Mouse (Mus musculus): ENCODE measurements around the gene Wdr27. TPM values are rescaled to one million over a fixed set of nuclear protein-coding genes. Genes with fewer than 3 reads are reported as not detected.
A peak's percentile ranks its signal among the peaks of the same experiment; 100 is the strongest.
"Not testable (repeated sequence)": the region's sequence is repeated elsewhere in the genome, so short reads cannot be mapped to it uniquely, and the experiment has no call there.

Gene Wdr27
- polyA plus RNA-seq, 1 experiment from 2014 or later, result 8.3 TPM

- Histone ChIP-seq H3K36me3 (ENCODE audit: control insufficient read depth, insufficient read depth, low read length) (peaks cover 6% of the 10 kb centered on the region; the same call in 1 of the 2 replicates), H3K9ac (ENCODE audit: low read depth, low read length) (peak overlapping the region; percentile 83), H3K4me2 (replicated peaks; ENCODE audit: low read depth, low read length) (peak overlapping the region; percentile 69), H3K4me3 (ENCODE audit: low read length) (peak overlapping the region; percentile 53), H3K27ac (ENCODE audit: low read depth, low read length) (no peak overlapping the region), H3K27me3 (ENCODE audit: control insufficient read depth, insufficient read depth, low read length) (no peaks in the 10 kb centered on the region), H3K4me1 (ENCODE audit: control insufficient read depth, insufficient read depth, low read length) (peaks cover 7% of the 10 kb centered on the region; the same call in 1 of the 2 replicates), H3K9me3 (ENCODE audit: control insufficient read depth, low read length) (no peaks in the 10 kb centered on the region)
- WGBS, result under 1% methylated on average over 20 of the region's 23 CpGs
- ATAC-seq (ENCODE audit: low FRiP score, low TSS enrichment), result peak; percentile 8; the same call in 1 of the 2 replicates
Measured at GRCm38 (mm10) chr17:14960520-14960919, 17.6 kb upstream of the Wdr27 start.

DNA sequence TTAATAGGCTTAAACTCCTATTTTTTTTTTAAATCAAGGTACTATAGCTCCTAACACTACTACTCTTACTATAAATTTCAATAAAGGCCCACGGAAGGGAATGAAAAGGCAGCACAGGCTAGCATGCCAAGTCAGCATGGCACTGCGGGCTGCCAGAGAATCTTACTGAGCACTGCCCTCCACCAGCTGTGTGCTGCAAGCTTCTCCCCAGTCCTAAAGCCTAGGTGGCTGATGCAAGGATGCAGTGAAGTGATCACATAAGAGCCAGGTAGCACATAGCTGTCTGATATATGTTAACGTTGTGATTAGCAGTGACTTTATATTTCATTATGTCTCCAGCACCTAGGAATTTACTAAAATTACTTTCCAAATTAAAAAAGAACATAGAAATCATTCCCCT, 17.0 kb upstream of the Wdr27 start:
- ATAC-seq (ENCODE audit: low FRiP score, low TSS enrichment), result no peak
- peaks cover 6% of the 10 kb centered on the region; the same call in 1 of the 2 replicates for H3K36me3 ChIP-seq (ENCODE audit: control insufficient read depth, insufficient read depth, low read length)
- H3K27me3 ChIP-seq (ENCODE audit: control insufficient read depth, insufficient read depth, low read length), result no peaks in the 10 kb centered on the region
- H3K4me2 ChIP-seq (replicated peaks; ENCODE audit: low read depth, low read length), result peak overlapping the region; percentile 69
- WGBS, result 29% methylated on average over 3 of the region's 3 CpGs
- H3K27ac ChIP-seq (ENCODE audit: low read depth, low read length), result no peak overlapping the region
- peak overlapping the region; percentile 53 for H3K4me3 ChIP-seq (ENCODE audit: low read length)
- no peaks in the 10 kb centered on the region for H3K9me3 ChIP-seq (ENCODE audit: control insufficient read depth, low read length)
- H3K4me1 ChIP-seq (ENCODE audit: control insufficient read depth, insufficient read depth, low read length), result peaks cover 7% of the 10 kb centered on the region; the same call in 1 of the 2 replicates
- peak overlapping the region; percentile 53; the same call in 1 of the 2 replicates for H3K9ac ChIP-seq (ENCODE audit: low read depth, low read length)

DNA sequence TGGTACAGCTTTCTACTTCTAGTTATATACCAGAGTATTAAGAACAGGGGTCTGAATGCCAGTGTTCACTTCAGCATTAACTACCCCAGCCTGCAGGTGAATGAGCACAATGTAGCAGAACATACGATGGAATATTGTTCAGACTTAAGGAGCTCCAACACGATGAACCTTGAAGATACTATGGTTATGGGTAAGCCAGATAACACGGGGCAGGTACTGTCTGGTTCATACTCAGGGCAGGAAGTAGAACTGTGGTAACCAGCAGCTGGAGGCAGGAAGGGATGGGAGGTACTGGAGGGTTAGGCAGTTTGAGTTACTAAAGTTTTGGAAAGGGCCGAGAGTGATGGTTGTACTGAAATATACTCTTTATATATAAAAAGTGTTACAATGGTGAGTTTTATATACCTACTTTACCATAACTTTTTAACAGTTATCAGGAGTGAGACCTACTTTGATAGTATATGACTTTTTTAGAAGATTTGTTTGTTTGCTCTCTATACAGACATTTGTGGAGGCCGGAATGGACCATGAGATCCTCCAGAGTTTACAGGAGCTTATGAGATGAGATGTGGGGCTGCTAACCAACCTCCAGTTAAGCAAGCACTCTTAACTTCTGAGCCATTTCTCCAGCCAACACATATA, 15.8 kb upstream of the Wdr27 start:
- H3K27me3 ChIP-seq (ENCODE audit: control insufficient read depth, insufficient read depth, low read length), result no peaks in the 10 kb centered on the region
- no peak overlapping the region for H3K4me3 ChIP-seq (ENCODE audit: low read length)
- no peak overlapping the region for H3K4me2 ChIP-seq (replicated peaks; ENCODE audit: low read depth, low read length)
- peaks cover 7% of the 10 kb centered on the region; the same call in 1 of the 2 replicates for H3K4me1 ChIP-seq (ENCODE audit: control insufficient read depth, insufficient read depth, low read length)
- no peak overlapping the region for H3K9ac ChIP-seq (ENCODE audit: low read depth, low read length)
- WGBS, result 91% methylated on average over 5 of the region's 5 CpGs
- H3K36me3 ChIP-seq (ENCODE audit: control insufficient read depth, insufficient read depth, low read length), result peaks cover 17% of the 10 kb centered on the region; the same call in 1 of the 2 replicates
- no peak overlapping the region for H3K27ac ChIP-seq (ENCODE audit: low read depth, low read length)
- ATAC-seq (ENCODE audit: low FRiP score, low TSS enrichment), result no peak
- no peaks in the 10 kb centered on the region for H3K9me3 ChIP-seq (ENCODE audit: control insufficient read depth, low read length)

DNA sequence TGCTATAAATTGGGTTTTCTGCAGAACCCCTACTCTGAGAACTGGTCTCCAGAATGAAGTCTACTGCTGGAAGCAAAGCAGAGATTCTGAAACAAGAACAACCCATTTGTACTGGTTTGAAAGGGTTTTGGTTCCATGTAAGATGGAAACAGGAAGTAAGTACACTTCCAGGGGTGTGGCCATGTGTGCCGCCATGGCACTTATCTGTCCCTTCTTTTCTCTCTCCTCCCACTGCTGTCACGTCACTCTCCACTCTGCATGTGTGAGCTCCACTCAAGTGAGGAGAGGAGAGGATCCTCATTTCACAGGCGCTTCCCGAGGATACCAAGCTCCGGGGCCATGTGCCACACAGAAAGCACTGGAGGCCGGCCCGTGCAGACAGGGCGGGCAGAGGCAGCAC, 10.5 kb upstream of the Wdr27 start:
- no peak for ATAC-seq (ENCODE audit: low FRiP score, low TSS enrichment)
- 84% methylated on average over 8 of the region's 8 CpGs for WGBS
- Histone ChIP-seq H3K27me3 (ENCODE audit: control insufficient read depth, insufficient read depth, low read length) (no peaks in the 10 kb centered on the region), H3K4me1 (ENCODE audit: control insufficient read depth, insufficient read depth, low read length) (no peaks in the 10 kb centered on the region), H3K9ac (ENCODE audit: low read depth, low read length) (no peak overlapping the region), H3K4me3 (ENCODE audit: low read length) (no peak overlapping the region), H3K36me3 (ENCODE audit: control insufficient read depth, insufficient read depth, low read length) (peaks cover 60% of the 10 kb centered on the region), H3K9me3 (ENCODE audit: control insufficient read depth, low read length) (no peaks in the 10 kb centered on the region), H3K27ac (ENCODE audit: low read depth, low read length) (no peak overlapping the region), H3K4me2 (replicated peaks; ENCODE audit: low read depth, low read length) (no peak overlapping the region)

DNA sequence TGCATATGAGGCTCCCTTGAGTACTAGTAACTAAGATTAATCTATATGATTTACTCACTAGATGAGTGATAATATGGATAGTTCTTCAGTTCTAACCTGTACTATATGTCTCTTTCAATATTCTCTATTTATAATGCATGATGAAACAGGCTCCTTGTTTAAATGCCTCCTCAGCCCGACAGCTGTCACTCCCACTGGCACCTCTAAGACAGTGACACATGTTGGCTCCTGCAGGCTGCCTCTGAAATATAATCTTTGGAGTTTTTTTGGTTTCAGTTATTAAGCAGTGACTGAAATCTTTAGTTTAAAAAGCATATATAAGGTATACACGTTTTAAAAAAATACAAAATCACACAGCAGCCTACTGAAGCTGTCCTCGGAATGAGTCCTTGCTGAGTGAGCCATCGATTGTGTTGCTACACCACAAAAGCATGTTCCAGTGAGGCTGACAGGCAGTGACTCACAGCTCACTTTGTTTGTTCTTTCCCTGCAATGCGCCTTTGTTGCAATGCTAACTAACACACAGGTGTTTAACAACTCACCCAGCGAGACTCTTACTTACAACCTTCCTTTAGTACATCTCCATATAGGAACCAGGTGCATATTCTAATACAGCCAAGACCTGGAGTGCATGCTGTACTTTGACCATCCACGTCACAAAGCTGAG, 6.3 kb upstream of the Wdr27 start:
- 87% methylated on average over 7 of the region's 7 CpGs for WGBS
- no peaks in the 10 kb centered on the region for H3K27me3 ChIP-seq (ENCODE audit: control insufficient read depth, insufficient read depth, low read length)
- ATAC-seq (ENCODE audit: low FRiP score, low TSS enrichment), result no peak

DNA sequence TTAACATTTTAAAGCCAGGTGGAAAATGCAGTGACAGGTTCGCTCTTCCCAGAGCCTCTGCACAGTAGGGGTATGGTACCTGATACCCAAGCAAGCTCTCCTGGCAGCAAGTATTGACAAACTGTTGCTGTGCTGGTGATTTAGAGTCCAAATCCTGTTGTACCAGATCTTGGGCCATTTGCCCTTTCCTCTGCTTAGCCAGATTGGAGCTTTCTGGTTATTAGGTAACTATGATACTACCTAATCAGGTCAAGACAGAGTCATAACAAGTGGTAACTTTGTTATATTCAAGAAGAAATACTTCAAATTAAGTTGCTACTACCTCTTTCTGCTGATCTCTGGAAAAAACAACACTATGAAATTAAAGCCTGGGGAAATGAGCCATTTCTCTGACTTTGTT, 1.6 kb upstream of the Wdr27 start:
- no peak overlapping the region for H3K4me2 ChIP-seq (replicated peaks; ENCODE audit: low read depth, low read length)
- WGBS, result 87% methylated on average over 1 of the region's 1 CpGs
- H3K4me3 ChIP-seq (ENCODE audit: low read length), result no peak overlapping the region; the same call in 1 of the 2 replicates

More for the DNA sequence above, 6.3 kb upstream of the Wdr27 start:
- Histone ChIP-seq H3K4me1 (ENCODE audit: control insufficient read depth, insufficient read depth, low read length) (peaks cover 4% of the 10 kb centered on the region; the same call in 1 of the 2 replicates), H3K4me3 (ENCODE audit: low read length) (no peak overlapping the region), H3K9ac (ENCODE audit: low read depth, low read length) (no peak overlapping the region), H3K9me3 (ENCODE audit: control insufficient read depth, low read length) (no peaks in the 10 kb centered on the region), H3K27ac (ENCODE audit: low read depth, low read length) (no peak overlapping the region), H3K4me2 (replicated peaks; ENCODE audit: low read depth, low read length) (no peak overlapping the region), H3K36me3 (ENCODE audit: control insufficient read depth, insufficient read depth, low read length) (peaks cover 83% of the 10 kb centered on the region)

GRCm38 (mm10) chr17:14943729-14944059, 736 bp upstream of the Wdr27 start:
- Histone ChIP-seq H3K4me2 (replicated peaks; ENCODE audit: low read depth, low read length) (peak overlapping the region; percentile 77), H3K4me1 (ENCODE audit: control insufficient read depth, insufficient read depth, low read length) (peaks cover 12% of the 10 kb centered on the region; the same call in 1 of the 2 replicates), H3K27me3 (ENCODE audit: control insufficient read depth, insufficient read depth, low read length) (no peaks in the 10 kb centered on the region), H3K9ac (ENCODE audit: low read depth, low read length) (peak overlapping the region; percentile 76), H3K9me3 (ENCODE audit: control insufficient read depth, low read length) (no peaks in the 10 kb centered on the region), H3K27ac (ENCODE audit: low read depth, low read length) (peak overlapping the region; percentile 12; the same call in 1 of the 2 replicates), H3K4me3 (ENCODE audit: low read length) (peak overlapping the region; percentile 57), H3K36me3 (ENCODE audit: control insufficient read depth, insufficient read depth, low read length) (peaks cover 35% of the 10 kb centered on the region)
- no peak; the same call in 1 of the 2 replicates for ATAC-seq (ENCODE audit: low FRiP score, low TSS enrichment)
- 15% methylated on average over 16 of the region's 16 CpGs for WGBS

More for the DNA sequence above, 1.6 kb upstream of the Wdr27 start:
- no peaks in the 10 kb centered on the region for H3K9me3 ChIP-seq (ENCODE audit: control insufficient read depth, low read length)
- no peaks in the 10 kb centered on the region for H3K27me3 ChIP-seq (ENCODE audit: control insufficient read depth, insufficient read depth, low read length)
- ATAC-seq (ENCODE audit: low FRiP score, low TSS enrichment), result no peak
- no peak overlapping the region for H3K9ac ChIP-seq (ENCODE audit: low read depth, low read length)
- peaks cover 12% of the 10 kb centered on the region; the same call in 1 of the 2 replicates for H3K4me1 ChIP-seq (ENCODE audit: control insufficient read depth, insufficient read depth, low read length)
- H3K27ac ChIP-seq (ENCODE audit: low read depth, low read length), result no peak overlapping the region
- peaks cover 41% of the 10 kb centered on the region for H3K36me3 ChIP-seq (ENCODE audit: control insufficient read depth, insufficient read depth, low read length)

DNA sequence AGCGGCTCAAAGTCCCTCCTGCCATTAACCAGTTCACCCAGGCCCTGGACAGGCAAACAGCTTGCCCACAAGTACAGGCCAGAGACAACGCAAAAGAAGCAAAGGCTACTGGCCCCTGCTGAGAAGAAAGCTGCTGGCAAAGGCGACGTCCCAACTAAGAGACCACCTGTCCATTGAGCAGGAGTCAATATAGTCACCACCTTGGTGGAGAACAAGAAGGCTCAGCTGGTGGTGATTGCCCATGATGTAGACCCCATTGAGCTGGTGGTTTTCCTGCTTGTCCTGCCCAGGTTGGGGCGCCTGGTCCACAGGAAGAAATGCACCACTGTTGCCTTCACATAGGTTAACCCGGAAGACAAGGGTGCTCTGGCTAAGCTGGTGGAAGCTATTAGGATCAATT, 777 bp downstream of the Wdr27 start:
- not testable (repeated sequence) for ATAC-seq (ENCODE audit: low FRiP score, low TSS enrichment); H3K27ac ChIP-seq (ENCODE audit: low read depth, low read length); H3K9me3 ChIP-seq (ENCODE audit: control insufficient read depth, low read length); H3K27me3 ChIP-seq (ENCODE audit: control insufficient read depth, insufficient read depth, low read length)
- Histone ChIP-seq H3K9ac (ENCODE audit: low read depth, low read length) (peak overlapping the region; percentile 76; the same call in 1 of the 2 replicates), H3K4me2 (replicated peaks; ENCODE audit: low read depth, low read length) (peak overlapping the region; percentile 77), H3K36me3 (ENCODE audit: control insufficient read depth, insufficient read depth, low read length) (peaks cover 24% of the 10 kb centered on the region), H3K4me3 (ENCODE audit: low read length) (peak overlapping the region; percentile 57), H3K4me1 (ENCODE audit: control insufficient read depth, insufficient read depth, low read length) (peaks cover 12% of the 10 kb centered on the region; the same call in 1 of the 2 replicates)
- whole genome bisulfite sequencing, result 74% methylated on average over 6 of the region's 6 CpGs
